17 mouse cellular contexts compared by ENCODE assay signal in genomic region chr1:86309270-86309833, GRCm38 (mm10).
"Had no signal": no experiment of that assay in that cellular context is flagged by ENCODE, and none has a peak within 500 bp of the region (broad histone marks: within the 10 kb centered on the region; RNA-seq: fewer than 3 reads in every experiment).

No protein-coding gene starts in this region.

- DNase-seq: kidney, adult 11 months; kidney, adult 9 months; kidney, postnatal 14 days; kidney, postnatal 4 days; layer of hippocampus, adult 9-11 months; liver; liver, embryonic 13.5 days; lung, adult 2 months; lung, postnatal 14 days; thymus, postnatal 25 days had no signal

- ATAC-seq: midbrain, embryonic 13.5 days had no signal

- H3K4me3 ChIP-seq: layer of hippocampus, adult 2 months; limb, embryonic 10.5 days; limb, embryonic 13.5 days; liver, embryonic 13.5 days; midbrain, embryonic 10.5 days; midbrain, embryonic 13.5 days; stomach, embryonic 15.5 days had no signal

- H3K4me1 ChIP-seq: stomach, embryonic 15.5 days had no signal

- H3K9me3 ChIP-seq: limb, embryonic 10.5 days; limb, embryonic 13.5 days; liver, embryonic 13.5 days; midbrain, embryonic 10.5 days; midbrain, embryonic 13.5 days; stomach, embryonic 15.5 days had no signal

- H3K4me2 ChIP-seq: limb, embryonic 13.5 days; liver, embryonic 13.5 days; midbrain, embryonic 13.5 days; stomach, embryonic 15.5 days had no signal

- H3K27ac ChIP-seq: layer of hippocampus, adult 2 months; limb, embryonic 10.5 days; limb, embryonic 13.5 days; macrophage; midbrain, embryonic 10.5 days; midbrain, embryonic 13.5 days; stomach, embryonic 15.5 days had no signal

- H3K36me3 ChIP-seq: limb, embryonic 10.5 days; liver, embryonic 13.5 days; midbrain, embryonic 10.5 days; midbrain, embryonic 13.5 days; stomach, embryonic 15.5 days had no signal

- H3K9ac ChIP-seq: limb, embryonic 13.5 days; liver, embryonic 13.5 days; midbrain, embryonic 13.5 days; stomach, embryonic 15.5 days had no signal
